Mouse (Mus musculus) gastrocnemius, adult 18-20 months (tissue): Measurements from ENCODE around the gene Eef1akmt2. TPM values are rescaled to one million over a fixed set of nuclear protein-coding genes. Genes with fewer than 3 reads are reported as not detected.

Experiments
- DNase-seq: peaks from one replicate; pipeline ENCODE4 v3.0.0; 2021; ENCODE audit warnings: low spot score
- total RNA-seq, 2 experiments: library from RNA; stranded (reverse); gene quantifications; 2 replicates each; pipeline ENCODE4 v1.2.3; 2021

Eef1akmt2 gene
- total RNA-seq, 2 experiments from 2014 or later: 5.8 to 7.6 TPM

DNA sequence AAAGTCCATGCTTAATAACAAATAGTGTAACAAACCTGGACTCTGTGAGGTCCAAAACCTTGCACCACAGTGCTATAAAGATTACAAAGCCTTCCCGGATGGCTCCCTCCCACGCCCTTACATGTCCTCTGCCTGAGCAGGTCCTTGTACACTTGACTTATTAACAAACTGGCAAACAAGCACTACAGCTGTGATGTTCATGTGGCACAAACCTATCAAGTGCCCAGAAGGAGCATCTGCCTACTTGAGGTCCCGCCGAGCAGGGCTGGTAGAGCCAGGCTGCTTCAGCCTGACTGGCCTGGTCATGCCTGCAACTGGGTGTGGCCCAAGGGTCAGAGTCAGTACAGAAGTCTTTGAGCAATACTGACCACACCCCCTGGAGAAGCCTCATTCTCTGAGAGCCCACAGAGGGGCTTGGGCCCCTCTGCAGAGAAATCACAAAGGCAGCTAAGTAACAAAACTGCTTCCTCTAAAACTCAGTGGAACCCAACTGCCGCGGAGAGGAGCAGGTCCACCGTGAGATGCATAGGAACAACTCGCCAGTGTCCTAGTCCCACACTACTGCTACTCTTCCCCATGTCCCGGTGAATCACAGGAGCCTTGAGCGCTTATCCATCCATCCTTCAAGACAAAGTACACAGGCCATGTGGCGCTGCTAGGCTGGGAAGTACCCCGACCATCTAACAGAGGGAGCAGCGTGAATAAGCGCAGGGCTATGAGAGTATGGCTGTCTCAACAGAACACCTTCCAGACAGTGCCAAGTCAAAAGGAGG is 61.8 kb downstream of the Eef1akmt2 start:
- DNase-seq: no peak

DNA sequence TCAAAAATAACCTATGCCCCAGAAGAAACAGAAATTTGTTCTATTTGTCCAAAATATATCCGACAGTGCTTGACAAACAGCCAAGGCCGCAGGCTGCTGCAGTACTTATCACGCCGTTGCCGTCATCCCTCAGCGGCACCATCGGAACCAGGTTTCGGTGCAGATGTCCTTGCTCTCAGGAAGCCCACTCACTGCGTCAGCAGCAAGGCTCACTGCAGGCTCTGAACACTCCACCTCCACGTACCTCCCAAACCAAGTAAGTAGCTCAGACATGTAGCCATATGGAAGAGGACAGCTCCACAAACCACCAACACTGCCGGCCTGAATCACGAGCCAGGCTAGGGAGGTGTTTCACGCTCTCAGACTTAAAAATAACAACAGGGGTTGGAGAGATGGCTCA is 63.6 kb downstream of the Eef1akmt2 start:
- DNase-seq: no peak

DNA sequence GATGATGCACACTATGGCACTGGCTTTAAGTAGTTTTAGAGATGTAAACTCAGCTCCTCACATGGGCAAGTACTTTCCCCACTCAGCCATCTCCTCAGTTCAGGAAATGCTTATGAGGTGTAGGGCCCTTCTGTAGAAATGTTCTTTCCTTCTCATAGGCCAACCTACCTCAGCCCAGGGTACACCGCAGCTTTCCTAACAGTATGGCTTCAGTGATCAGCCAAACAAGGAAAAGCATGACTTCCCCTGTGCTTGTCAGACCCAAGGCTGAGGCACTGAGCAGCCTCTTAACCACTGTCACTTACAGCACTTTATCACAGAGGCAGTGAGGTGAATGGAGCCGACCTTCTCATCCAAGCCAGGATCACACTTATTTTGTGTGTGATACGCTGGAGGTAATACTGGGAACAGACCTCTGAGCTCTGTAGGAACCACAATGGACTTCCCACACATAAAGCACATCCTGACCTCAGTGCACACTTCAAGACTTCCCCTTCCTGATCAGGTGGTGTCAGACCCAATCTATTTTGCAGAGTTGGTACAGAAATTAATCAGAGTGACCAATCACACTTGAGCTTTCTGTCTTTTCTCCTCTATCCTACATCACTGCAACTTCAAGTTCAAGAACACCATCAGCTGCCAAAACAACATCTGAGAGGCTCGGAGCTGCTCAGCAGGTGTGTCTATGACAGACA is 64.8 kb downstream of the Eef1akmt2 start:
- no peak for DNase-seq

DNA sequence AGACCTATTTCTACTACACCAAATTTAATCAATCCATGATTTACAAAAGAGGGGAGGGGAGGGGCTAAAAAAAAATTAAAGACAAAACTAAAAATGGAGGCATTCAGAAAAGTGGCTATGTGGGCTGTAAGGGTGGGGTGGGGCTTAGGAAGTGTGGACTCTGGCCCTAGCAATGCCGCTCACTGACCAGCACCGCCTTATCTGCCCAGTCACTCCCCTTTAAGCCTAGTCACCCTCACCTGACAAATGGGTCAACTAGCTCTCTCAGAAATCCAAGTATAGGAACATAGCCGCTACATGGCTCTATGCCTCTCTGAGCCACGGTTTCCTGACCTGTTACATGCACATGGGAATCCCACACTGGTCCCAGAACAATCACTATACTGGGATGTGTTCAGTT is 65.5 kb downstream of the Eef1akmt2 start:
- DNase-seq: no peak

DNA sequence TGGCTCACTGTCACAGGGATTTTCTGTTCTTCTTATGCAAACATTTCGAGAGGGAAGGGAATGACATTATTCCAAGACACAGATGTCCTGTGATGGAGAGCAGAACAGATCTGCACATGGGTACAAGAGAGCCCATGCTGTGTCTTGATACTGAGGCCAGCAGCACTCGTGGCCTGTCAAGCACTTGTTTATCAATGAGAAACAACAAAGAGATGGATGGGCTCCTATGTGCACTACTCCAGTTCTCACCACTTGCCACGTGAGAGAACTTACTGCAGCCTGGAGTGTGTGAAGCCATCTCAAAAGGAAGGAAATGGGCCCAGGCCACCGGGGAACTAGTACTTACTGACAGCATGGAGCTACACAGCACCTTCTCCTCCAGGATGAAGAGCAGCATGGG is 66.0 kb downstream of the Eef1akmt2 start:
- DNase-seq: no peak

DNA sequence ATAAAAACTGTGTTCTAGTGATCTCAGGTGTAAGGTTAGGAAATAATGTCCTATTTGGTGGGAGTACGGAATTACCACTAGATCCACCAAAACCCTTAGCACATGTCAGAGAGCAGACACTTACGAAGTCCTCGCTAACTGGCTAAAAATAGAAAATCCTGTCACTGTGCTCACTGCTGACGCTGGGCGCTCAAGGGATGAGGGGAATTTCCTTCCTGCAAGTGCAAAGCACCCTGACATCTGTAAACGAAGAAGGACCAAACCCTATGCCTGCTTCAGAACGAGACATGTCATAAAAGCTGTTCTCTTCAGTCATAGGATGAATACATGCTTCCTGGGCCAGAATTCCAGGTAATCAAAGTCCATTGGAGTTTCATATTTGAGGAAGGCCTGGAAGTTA is 66.5 kb downstream of the Eef1akmt2 start:
- DNase-seq: no peak

DNA sequence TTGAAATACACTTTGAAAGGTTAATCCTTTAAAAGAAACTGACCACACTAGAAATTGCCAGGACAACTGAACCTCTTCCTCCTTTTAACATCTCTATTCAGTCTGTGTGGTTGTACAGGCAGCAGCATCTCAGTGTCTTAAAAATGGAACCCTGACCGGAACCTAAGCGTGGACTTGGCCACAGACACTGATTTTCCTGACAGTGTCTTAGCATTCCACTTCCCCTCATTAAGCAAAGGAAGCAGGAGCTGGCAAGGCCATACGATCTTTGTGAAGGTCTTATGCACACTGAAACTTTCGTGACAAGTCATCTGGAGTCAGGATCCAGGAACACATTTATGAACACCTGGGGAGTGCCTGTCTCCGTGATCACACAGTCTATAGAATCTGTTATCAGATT is 68.4 kb downstream of the Eef1akmt2 start:
- DNase-seq: no peak

DNA sequence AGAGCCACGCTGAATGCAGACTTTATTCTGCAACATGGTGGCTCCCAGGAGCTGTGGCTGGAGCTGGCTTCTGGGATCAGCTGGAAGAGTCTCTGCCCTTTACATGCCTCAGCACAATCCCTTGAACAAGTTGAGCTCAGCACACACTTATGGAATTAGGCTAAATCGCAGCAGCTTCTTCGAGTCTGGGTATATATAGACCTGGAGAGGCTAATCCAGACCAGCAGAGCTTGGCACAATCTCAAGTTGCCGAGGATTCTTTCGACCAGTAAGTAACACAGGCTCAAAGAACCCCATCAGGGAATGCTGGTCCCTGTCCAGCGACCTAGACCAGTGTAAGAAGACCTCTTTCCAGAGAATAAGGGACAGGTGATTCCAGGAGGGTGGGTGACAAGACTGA is 70.6 kb downstream of the Eef1akmt2 start:
- DNase-seq: peak; percentile 66

DNA sequence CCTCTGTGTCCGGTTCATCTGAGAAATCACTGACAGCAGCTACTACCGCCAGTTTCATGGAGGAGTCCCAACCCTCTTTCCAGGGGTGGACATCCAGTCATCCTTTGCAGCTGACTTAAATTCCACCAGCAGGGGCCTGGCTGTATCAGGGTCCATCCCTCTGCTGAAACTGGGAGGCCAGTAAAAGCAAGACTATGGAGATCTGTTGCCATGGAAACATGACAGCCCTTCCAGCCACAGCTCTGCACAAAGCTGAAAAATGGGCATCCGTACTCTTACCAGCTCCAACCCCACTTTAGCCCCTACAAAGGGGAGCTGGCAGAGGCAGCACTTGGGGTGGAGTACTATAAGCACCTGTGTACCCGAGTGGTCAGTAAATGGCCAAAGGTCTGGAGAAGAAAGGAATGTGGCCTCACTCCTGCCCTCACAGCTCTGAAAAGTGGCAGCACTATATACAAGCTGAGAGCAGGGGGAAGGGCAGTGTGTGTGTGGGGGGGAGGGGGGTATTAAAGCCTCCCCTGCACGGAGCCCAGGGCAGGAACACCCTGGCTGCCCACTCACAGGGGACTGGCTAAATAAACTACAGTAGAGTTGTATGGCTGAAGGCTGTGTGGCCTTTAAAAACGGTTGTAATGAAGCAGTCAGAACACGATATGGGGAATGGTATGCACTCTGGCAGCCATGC is 71.2 kb downstream of the Eef1akmt2 start:
- no peak for DNase-seq

DNA sequence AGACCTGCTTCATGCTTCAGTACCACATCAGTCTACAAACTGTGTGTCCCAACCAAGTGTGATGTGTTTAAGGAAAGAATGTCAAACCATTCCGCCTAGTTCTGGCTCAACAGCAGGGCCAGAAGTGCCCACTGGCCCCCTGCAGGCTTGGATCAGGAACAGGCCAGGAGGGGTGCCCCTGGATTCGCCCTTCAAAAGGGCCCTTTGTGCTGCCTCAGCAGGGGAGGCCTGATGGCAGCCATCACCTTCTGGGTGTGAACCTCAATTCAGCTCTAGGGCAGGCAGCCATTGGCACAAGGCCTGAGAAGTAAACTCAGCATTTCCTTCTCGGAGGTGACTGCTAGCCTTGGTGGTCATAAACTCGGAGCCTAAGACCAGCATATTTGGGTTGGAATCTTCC is 71.9 kb downstream of the Eef1akmt2 start:
- DNase-seq: peak; percentile 62

DNA sequence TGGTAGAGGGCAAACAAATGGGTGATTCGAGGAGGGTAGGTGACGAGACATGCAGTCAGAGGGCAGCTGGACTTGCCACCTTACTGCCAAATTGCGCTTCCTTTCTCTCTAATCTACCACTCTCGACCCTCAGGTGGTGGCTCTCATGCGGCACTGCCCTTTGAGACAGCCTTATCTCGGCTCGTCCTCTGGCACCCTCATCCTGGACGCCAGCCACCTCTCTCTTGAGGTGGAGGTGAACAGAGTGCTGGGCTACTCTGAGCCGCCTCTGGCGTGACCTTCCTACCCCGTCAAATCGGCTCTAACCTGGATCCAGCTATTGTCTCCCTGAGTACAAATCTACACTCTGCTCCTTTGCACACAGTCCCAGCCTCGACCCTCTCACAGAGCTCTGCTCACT is 73.8 kb downstream of the Eef1akmt2 start:
- DNase-seq: no peak

DNA sequence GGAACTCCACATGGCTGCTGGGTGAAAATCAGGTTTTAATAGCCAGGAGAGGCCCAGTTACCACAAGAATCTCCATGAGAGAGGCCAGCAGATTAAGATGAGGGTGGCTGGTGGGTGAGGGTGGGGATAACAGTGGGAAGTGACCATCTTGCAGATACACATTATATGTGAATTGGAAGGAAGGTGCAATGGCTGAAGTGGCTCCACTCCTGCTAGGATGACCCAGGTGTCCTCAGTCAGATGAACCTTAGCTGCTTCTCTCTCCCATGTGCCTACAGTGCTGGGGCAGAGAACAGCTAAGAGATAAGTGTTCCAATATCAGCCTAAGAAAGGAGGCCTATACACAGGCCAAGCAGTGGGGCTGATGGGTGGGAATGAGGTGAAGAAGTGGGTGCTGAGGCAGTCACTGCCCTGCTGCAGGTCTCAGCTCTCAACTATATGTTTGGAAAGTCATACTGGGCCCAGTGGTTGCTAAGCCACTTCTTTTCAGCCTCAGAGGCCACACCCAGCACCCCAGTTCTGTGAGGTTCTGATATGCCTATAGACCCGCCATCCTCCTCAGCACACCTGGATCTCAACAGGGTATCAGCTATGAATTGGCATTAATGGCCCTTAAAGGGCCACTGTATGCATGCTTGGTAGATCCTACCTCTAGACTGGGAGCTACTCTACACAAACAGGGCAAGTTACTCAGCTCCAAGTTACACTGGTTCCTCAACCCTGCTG is 74.6 kb downstream of the Eef1akmt2 start:
- DNase-seq: no peak

Other genes starting within 250 kb of the Eef1akmt2 start
- gene Lhpp, start 242.0 kb downstream of the Eef1akmt2 start, total RNA-seq: 10 to 100 TPM; 11.6 to 17.7 TPM
- gene Fam53b, start 38.8 kb downstream of the Eef1akmt2 start, total RNA-seq: 10 to 100 TPM; 25.7 to 30.2 TPM
- gene Abraxas2, start 6.6 kb upstream of the Eef1akmt2 start, total RNA-seq: 10 to 100 TPM; 25.4 to 25.9 TPM
- 10 to 100 TPM; 51.3 to 56.9 TPM for gene Zranb1, start 78.5 kb upstream of the Eef1akmt2 start, total RNA-seq